Mouse (Mus musculus) liver, postnatal 0 days (tissue): ENCODE results near the gene Timeless.

ENCODE experiments used
- CTCF ChIP-seq: sonication (generic); IDR thresholded peaks from 2 replicates; pipeline ENCODE4 v1.5.1; 2016; ENCODE audit warnings: antibody characterized with exemption, low read depth
- EP300 ChIP-seq: IDR thresholded peaks from 2 replicates; pipeline ENCODE4 v1.6.1; 2016; ENCODE audit warnings: antibody characterized with exemption, low read depth, mild to moderate bottlenecking

GRCm38 (mm10) chr10:128228009-128228408 is 3.9 kb upstream of the Timeless start:
- TF ChIP-seq CTCF (no peak), EP300 (peak; percentile 71)
